Comparison of ENCODE assay signal across 7 mouse cellular contexts in the genomic region with DNA sequence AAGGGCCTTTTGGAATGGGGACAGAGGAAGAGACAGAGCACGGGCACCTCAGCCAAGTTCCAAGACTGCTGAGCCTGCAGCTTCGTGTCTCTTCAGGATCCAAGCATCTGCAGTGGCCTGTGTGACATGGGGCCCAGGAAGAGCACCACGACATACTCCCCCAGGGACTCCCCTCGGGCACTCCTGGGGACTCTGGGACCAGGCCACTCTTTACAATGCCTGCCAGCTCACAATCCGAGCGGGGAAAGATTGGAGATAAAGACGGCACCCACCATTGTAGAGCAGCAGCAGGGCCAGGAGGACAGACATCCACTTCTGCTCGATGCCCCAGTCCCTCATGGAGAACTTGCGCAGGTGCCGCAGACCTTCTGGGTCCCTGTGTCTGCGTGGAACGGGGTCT. TPM values are rescaled to one million over a fixed set of nuclear protein-coding genes. Genes with fewer than 3 reads are reported as not detected.
DNase-seq lines count a peak whose midpoint lies in the region; ATAC-seq and TF ChIP-seq lines count a peak whose summit lies in the region.
"Not testable (repeated sequence)": the region's sequence is repeated elsewhere in the genome, so short reads cannot be mapped to it uniquely, and the experiment has no call there.

No protein-coding gene starts in this region.

- peak; percentile 82; the same call in 1 of the 2 replicates for ATAC-seq in cerebellum, adult (ENCODE audit: insufficient number of reproducible peaks, low FRiP score, low TSS enrichment)
- ATAC-seq in frontal cortex, adult (ENCODE audit: low TSS enrichment) = peak; percentile 39

- H3K4me3 ChIP-seq in cerebellum, adult 2 months (replicated peaks; ENCODE audit: insufficient read depth, low read depth, low read length) = not testable (repeated sequence)

- DNase-seq in cerebellum, adult 11-12 months = peak; percentile 80
- DNase-seq in cerebellum, adult 2 months = peak; percentile 64 to 78
- peak; percentile 75 for DNase-seq in cerebellum, adult 9-10 months
- peak; percentile 49 to 61 for DNase-seq in cerebellum, postnatal 10 days
- peak; percentile 59 to 83 for DNase-seq in cerebellum, postnatal 25 days

- not testable (repeated sequence) for TF ChIP-seq CTCF in cerebellum, adult 2 months (IDR thresholded peaks at IDR 0.05; ENCODE audit: borderline replicate concordance, insufficient read depth, low read depth, low read length)

- TF ChIP-seq POLR2A in cerebellum, adult 2 months (IDR thresholded peaks at IDR 0.05; ENCODE audit: borderline replicate concordance, insufficient read depth, low read length) = not testable (repeated sequence)

- peaks cover 10% of the 10 kb centered on the region for H3K4me1 ChIP-seq in cerebellum, adult 2 months (ENCODE audit: control insufficient read depth, insufficient read depth, low read length)

- WGBS in cerebellum, adult 2 months = 40% methylated on average over 12 of the region's 12 CpGs

- H3K27me3 ChIP-seq in cerebellum, adult 2 months (ENCODE audit: control insufficient read depth, insufficient read depth, low read length) = not testable (repeated sequence)

- H3K27ac ChIP-seq in cerebellum, adult 2 months (ENCODE audit: insufficient read depth, low read length) = peak overlapping the region; percentile 98

RNA-seq across cellular contexts. Expression of gene Dynlt1b, which starts 19.3 kb away (rescaled TPM):
- polyA plus RNA-seq in cerebellum, adult 2 months (2012; rRNA removed) = 160 and 183 TPM in 2 replicates
